Mouse (Mus musculus) testis, adult 2 months (tissue): ENCODE measurements around the gene Gipc2.

ENCODE experiments used
- CTCF ChIP-seq: fragments of 200-500 bp; IDR thresholded peaks from 2 replicates; pipeline ENCODE4 v1.5.1; 2012; ENCODE audit warnings: low read depth, mild to moderate bottlenecking, inconsistent platforms, low read length, moderate library complexity; ENCODE audit not compliant: control insufficient read depth, insufficient read depth, insufficient replicate concordance
- POLR2A ChIP-seq: fragments of 200-500 bp; IDR thresholded peaks from 2 replicates; pipeline ENCODE4 v1.6.1; 2012; ENCODE audit warnings: low read depth, mild to moderate bottlenecking, inconsistent platforms, low read length, moderate library complexity; ENCODE audit not compliant: control insufficient read depth

DNA sequence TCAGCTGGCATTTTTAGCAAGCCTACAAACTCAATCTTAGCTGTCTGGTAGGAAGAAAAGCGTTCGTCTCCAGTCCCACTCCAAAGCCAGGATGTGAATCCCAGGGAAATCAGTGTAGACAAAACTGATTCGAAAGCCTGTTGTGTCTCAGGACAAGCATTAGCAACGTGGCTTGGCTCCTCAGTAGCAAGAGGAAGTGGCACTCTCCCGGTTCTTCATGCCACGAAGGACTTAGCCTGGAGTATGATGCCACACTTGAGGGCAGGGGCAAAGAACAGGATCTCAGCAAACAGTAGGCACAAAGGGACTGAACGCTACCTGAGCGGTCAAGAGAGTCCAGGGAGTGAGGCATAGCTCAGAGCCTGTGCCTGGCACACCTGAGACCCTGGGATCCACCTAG, 53.4 kb downstream of the Gipc2 start:
- no peak for TF ChIP-seq CTCF
- no peak for TF ChIP-seq POLR2A
